Mouse (Mus musculus): Measurements from ENCODE around the gene Syna. TPM values are rescaled to one million over a fixed set of nuclear protein-coding genes. Genes with fewer than 3 reads are reported as not detected.
A peak's percentile ranks its signal among the peaks of the same experiment; 100 is the strongest.

The Syna gene
- total RNA-seq, 2 experiments from 2014 or later = 0.21 TPM; not detected in 1

DNA sequence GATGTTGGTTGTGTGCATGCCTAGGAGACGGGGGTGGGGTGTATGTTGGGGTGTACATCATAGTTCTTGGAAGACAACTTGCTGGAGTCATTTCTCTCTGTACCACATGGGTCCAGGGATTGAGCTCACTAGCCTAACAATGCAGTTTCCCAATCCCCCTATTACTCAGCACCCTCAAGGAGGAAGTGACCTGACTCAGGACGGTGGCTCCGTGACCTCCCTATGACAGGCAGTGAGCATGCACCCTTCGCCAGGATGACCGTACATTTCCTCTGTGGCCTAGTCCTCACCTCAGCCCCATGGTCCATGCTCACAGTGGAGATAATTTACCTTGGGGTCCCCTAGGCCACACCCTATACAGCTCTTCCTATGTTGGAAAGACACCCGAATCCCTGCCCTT lies 27.6 kb downstream of the Syna start:
- no peak for DNase-seq (ENCODE audit: low spot score in 2 of 2)

DNA sequence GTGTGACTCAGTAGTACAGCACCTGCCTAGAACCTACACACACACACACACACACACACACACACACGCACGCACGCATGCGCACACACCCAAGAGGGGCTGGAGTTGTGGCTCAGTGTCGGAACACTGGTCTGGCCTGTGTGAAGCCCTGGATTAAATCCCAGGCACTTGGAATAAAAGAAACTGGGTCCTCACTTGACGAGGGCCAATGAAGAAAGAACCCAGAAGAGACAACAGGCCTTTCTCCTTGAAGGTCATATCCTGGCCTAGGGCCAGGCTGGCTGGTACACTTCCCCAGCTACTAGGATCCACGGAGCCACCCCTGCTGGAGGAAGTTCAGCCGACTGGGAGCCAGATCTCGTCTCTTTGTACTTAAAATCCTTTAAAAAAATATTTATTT lies 28.4 kb downstream of the Syna start:
- peak in 1 of 2 experiments; percentile 30 for DNase-seq (ENCODE audit: low spot score in 2 of 2)

DNA sequence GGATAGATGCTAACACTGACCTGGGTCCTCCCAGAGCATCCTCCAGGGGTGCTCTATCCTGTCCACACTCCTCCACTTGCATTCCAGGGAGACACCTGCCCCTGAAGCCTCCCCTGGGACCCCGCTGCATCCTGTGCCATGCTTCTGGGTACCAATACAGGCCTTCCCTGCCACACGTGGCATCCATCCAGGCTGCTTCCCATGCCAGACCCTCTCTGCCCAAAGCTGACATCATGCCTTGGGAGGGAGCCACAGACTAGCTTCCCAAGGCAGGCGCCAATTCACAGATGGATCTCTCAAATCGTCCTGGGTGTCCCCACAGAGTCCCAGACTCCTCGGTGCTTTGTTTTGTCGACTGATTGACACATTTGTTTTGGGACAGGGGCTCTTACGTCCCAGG lies 29.1 kb downstream of the Syna start:
- DNase-seq (ENCODE audit: low spot score in 2 of 2) = peak; percentile 61 to 76

DNA sequence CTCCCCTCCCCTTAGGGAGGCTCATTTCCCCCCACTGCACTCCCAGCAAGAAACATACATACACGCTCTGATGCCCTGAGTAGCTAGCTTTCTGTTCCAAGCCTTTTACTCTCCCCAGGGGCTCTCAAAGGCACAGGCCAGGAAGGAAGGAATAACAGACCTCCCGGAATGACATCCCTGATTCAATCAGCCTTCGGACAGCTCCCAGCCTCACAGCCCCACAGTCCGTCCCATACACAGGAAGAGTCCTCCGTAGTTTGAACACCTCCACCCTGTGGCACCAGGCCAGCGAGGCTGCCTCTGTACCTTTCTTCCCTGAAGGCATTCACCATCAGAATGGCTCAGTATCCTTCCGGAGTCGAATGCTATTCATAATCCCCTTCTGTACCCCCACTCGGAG lies 31.5 kb downstream of the Syna start:
- no peak for DNase-seq (ENCODE audit: low spot score in 2 of 2)

DNA sequence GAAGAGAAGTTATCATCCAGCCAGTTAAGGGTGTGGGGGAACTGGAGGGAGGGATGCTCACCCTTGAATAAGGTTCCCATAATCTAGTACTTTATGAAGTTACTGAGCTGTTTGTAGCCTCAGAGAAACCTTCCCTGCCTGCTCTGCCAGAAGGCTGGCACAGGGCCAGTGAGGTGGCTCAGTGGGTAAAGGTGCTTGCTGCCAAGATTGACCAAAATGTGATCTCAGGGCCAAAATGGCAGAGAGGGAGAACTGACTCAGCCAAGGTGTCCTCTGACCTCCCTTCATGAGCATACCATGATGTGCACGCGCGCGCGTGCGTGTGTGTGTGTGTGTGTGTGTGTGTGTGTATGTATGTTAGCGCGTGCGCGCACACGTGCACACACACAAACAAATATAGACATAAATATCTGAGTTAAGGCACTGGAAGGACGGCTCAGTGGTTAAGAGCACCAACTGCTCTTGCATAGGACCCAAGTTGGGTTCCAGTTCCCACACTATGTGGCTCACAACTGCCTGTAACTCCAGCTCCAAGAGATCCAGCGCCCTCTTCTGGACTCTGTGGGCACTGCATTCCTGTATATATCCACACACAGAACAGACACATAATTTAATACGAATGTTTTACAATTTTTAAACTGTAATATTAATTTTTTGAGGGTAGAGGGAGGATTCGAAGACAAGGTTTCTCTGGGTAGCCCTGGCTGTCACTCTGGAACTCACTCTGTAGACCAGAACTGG lies 33.8 kb downstream of the Syna start:
- DNase-seq (ENCODE audit: low spot score in 2 of 2) = no peak

DNA sequence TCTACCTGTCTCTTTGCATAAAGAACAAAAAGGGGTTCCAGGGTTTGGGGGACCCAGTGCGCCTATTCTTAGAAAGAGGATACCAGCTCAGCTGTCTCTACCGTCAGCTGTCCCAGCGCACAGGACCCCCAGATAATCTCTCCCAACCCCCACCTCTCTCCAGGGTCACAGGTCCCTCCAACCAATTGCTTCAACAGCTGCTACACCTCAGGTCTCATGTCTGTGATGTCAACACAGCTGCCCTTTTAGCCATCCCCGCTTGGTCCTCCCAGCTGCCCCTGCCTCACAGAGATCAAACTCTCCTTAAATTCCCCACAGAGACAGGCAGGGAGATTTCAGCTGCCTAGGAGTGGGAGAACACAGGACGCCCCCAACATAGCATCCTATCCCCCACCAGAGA lies 36.2 kb downstream of the Syna start:
- DNase-seq (ENCODE audit: low spot score in 2 of 2) = no peak

DNA sequence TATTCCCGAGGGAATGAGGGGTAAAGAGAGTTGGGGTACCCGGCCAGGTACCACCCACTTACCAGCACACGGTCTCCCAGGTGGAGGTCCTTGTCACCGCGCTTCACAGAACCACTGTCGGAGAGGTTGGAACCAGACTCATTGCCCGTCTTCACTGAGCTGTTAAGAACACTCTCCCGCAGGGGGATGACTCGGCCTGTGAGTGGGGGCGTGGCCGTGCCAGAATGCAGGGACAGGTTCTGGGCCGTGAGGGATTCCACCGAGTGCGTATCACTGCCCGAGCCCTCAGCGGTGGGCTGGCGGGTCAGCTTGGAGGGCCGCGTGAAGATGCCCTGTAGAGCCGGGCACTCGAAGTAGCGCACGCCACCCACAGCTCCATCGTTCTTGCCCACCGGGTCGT lies 37.4 kb downstream of the Syna start:
- no peak for DNase-seq (ENCODE audit: low spot score in 2 of 2)

DNA sequence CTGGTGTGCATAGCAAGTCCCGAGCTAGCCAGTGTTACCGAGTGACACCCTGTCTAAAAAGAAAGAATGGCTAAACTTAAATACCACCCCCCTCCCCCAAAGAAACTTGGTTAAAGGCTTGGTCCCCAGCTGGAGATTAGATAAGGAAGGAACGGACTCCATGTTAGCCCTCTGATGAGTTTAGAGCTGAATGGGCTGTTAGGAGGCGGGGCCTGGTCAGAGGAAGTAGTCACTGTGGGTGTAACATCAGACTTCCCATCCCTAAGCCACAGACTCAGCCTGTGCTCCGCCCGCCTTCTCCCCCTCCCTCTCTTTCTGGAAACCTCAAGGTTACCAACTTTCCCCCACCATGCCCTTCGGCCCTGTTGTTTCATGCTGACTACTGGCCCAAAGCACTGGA lies 38.2 kb downstream of the Syna start:
- DNase-seq (ENCODE audit: low spot score in 2 of 2) = no peak

DNA sequence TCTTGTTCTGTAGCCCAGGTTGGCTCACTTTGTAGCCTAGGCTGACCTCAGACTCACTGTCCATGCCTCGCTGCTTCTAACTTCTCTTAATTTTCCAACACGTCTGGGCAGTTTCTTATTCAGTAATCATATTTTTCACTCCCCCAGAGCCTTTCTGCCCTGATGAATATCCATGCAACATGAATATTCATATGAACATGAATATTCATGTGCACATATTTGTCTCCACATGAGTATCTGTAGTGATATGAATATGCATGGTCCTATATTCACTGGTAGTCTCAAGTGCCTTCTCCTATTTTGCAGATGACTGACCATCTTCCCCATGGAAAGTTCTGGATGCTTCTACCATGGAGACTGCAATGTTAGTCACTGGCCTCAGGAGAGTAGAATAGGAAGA lies 38.8 kb downstream of the Syna start:
- no peak for DNase-seq (ENCODE audit: low spot score in 2 of 2)

DNA sequence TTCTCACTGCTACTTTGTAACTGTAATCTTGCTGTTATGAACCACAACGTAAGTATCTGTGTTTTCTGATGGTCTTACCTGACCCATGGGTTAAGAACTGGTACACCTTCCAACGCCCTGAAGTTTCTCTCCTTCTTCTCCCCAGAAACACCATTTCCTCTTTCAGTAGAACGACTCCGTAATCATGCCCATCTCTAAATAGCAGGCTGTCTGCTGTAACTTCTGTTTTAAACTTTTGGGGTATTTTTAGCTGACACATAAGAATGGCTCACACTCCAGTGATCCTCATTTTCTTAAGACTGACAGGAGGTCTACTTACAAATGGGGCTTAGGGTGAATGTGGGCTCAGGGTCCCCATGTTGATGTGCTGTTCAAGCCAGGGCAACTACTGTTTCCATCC lies 39.9 kb downstream of the Syna start:
- no peak for DNase-seq (ENCODE audit: low spot score in 2 of 2)

DNA sequence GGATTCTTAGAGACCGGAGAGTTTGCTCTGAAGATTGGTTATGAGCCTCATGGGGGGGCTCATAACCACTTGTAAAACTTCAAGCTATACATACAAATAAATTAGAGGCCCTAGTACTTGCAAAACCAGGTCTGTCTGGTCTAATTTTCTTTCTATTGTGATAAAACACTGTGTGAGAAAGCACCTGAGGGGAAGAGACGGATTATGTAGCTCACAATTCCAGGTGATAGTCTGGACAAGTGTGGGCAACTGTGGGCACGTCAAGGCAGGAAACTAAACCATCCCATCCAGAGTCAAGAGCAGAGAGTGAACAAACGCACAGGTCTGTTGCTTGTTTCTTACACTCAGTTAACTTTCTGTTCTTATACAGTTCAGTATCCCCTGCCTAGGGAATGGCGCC lies 40.5 kb downstream of the Syna start:
- DNase-seq (ENCODE audit: low spot score in 2 of 2) = no peak

DNA sequence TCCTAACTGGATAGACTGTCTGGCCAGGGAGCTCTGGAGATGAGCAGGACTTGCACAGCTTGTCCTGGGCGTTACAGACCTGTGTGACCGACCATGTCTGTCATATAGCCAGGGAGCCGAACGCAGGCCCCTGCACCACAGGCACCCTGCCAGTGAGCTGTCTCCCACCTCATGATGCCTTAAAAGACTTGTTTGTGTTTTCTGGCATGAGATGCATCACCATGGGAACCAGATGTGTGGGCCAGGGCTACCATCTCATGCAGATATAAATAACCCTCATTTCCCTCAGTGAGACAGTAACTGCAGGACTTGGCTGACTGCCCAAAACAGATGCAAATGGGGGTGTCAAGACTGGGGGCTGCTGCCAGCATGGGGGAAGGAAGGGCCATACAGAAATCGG lies 47.9 kb downstream of the Syna start:
- DNase-seq (ENCODE audit: low spot score in 2 of 2) = peak; percentile 33 to 72

DNA sequence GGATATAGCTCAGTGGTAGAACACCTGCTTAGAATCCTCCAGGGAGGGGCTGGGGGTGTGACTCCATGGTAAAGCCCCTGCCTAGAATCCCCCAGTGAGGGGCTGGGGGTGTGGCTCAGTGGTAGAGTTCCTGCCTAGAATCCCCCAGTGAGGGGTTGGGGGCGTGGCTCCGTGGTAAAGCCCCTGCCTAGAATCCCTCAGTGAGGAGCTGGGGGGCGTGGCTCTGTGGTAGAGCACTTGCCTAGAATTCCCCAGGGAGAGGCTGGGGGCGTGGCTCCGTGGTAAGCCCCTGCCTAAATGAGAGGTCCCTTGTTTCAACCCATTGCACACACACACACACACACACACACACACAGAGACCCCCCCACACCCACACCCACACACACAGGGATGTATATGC lies 49.7 kb downstream of the Syna start:
- DNase-seq (ENCODE audit: low spot score in 2 of 2) = no peak

DNA sequence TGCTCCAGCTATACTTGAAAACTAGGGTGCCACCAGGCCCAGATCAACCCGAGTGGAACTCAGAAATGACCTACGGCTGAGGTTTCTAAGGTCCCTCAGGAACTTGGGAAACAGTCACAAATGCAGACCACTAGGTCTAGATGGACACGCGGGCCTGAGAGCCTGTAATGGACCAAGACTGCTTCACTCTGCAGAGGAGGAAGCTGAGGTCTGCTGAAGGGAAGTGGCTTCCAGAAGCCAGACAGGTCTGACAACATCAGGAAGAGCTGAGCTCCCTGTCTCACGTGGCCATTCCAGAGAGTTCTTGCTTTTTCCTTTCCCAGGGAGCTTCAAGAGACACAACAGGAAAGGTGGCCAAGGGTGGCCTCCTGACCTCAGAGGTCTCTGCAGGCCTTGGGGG lies 51.0 kb downstream of the Syna start:
- no peak for DNase-seq (ENCODE audit: low spot score in 2 of 2)

Small RNAs within 50 kb of the gene (microRNA-seq; reads per million reads assigned to microRNA genes)
- 0 reads per million in 2 experiments for gene Mir7228

Other genes starting within 250 kb of the Syna start
- gene Gtf2i, start 245.4 kb downstream of the Syna start, total RNA-seq (2021) = 100 to 1,000 TPM; 204 to 207 TPM
- 10 to 100 TPM; 37.4 to 56.6 TPM for gene Gtf2ird1, start 103.5 kb downstream of the Syna start, total RNA-seq (2021)
- gene Clip2, start 7.7 kb downstream of the Syna start, total RNA-seq (2021) = 100 to 1,000 TPM; 116 to 119 TPM
- gene Rfc2, start 21.2 kb upstream of the Syna start, total RNA-seq (2021) = 10 to 100 TPM; 54.9 to 64.6 TPM
- gene Lat2, start 54.9 kb upstream of the Syna start, total RNA-seq (2021) = 1 to 10 TPM; 1.6 to 3.3 TPM
- 100 to 1,000 TPM; 322 to 329 TPM for gene Eif4h, start 79.3 kb upstream of the Syna start, total RNA-seq (2021)
- 10 to 100 TPM; 59.8 to 63.7 TPM for gene Limk1, start 128.4 kb upstream of the Syna start, total RNA-seq (2021)
- gene Eln, start 187.2 kb upstream of the Syna start, total RNA-seq (2021) = 1 to 10 TPM; 7.3 to 7.5 TPM

Data from left cerebral cortex, adult 18-20 months (tissue).